Mouse (Mus musculus): Measurements from ENCODE around the gene Ncbp1. TPM values are rescaled to one million over a fixed set of nuclear protein-coding genes. Genes with fewer than 3 reads are reported as not detected.

Gene Ncbp1
- polyA plus RNA-seq (2015; fragmentation: Nextera tagmentation; extraction: Ambion mirVana), result 81.0 and 85.4 TPM in 2 replicates

GRCm38 (mm10) chr4:46138287-46139222, at the start of gene Ncbp1, which contains the start of gene Tstd2:
Gene Ncbp1, plus strand, starts transcription at chr4:46138613.
Gene Tstd2, minus strand, starts transcription at chr4:46138694.
- under 1% methylated on average over 89 of the region's 90 CpGs for WGBS

GRCm38 (mm10) chr4:46089524-46090125, 48.8 kb upstream of the Ncbp1 start:
- Histone ChIP-seq H3K9me3 (no peaks in the 10 kb centered on the region), H3K4me1 (0 out of 2 replicates have a peak, but pooled peaks cover 3% of the 10 kb centered on the region), H3K27ac (no peak overlapping the region), H3K4me2 (replicated peaks) (no peak overlapping the region), H3K27me3 (no peaks in the 10 kb centered on the region), H3K4me3 (no peak overlapping the region), H3K9ac (no peak overlapping the region), H3K36me3 (no peaks in the 10 kb centered on the region)
- no peak for ATAC-seq (ENCODE audit: low FRiP score, low read depth)
- 82% methylated on average over 14 of the region's 14 CpGs for WGBS

More at GRCm38 (mm10) chr4:46138287-46139222, at the start of gene Ncbp1, which contains the start of gene Tstd2:
- Histone ChIP-seq H3K27me3 (no peaks in the 10 kb centered on the region), H3K4me1 (peaks cover 28% of the 10 kb centered on the region), H3K36me3 (peaks cover 20% of the 10 kb centered on the region), H3K4me2 (replicated peaks) (peak within 1 kb of the TSS; percentile 89), H3K4me3 (peak within 1 kb of the TSS; percentile 96), H3K9me3 (no peaks in the 10 kb centered on the region), H3K9ac (peak within 1 kb of the TSS; percentile 95), H3K27ac (peak within 1 kb of the TSS; percentile 97)
- peak; percentile 92 for ATAC-seq (ENCODE audit: low FRiP score, low read depth)

- H3K9me3 ChIP-seq, result no peaks in the 10 kb centered on the region
- H3K4me2 ChIP-seq (replicated peaks), result no peak overlapping the region
- no peak overlapping the region for H3K27ac ChIP-seq
- 84% methylated on average over 5 of the region's 5 CpGs for WGBS
- H3K4me1 ChIP-seq, result 0 out of 2 replicates have a peak, but pooled peaks cover 3% of the 10 kb centered on the region
- no peak for ATAC-seq (ENCODE audit: low FRiP score, low read depth)
- H3K9ac ChIP-seq, result no peak overlapping the region
- no peak overlapping the region for H3K4me3 ChIP-seq
- no peaks in the 10 kb centered on the region for H3K36me3 ChIP-seq
- H3K27me3 ChIP-seq, result no peaks in the 10 kb centered on the region
These were observed 45.9 kb upstream of the Ncbp1 start for GRCm38 (mm10) chr4:46092429-46093076.

- Histone ChIP-seq H3K36me3 (no peaks in the 10 kb centered on the region), H3K9me3 (no peaks in the 10 kb centered on the region), H3K4me1 (0 out of 2 replicates have a peak, but pooled peaks cover 2% of the 10 kb centered on the region), H3K27me3 (no peaks in the 10 kb centered on the region), H3K4me3 (no peak overlapping the region), H3K27ac (no peak overlapping the region), H3K4me2 (replicated peaks) (no peak overlapping the region), H3K9ac (no peak overlapping the region)
- ATAC-seq (ENCODE audit: low FRiP score, low read depth), result no peak; the same call in 1 of the 2 replicates
- 55% methylated on average over 15 of the region's 15 CpGs for WGBS
These were observed 43.2 kb upstream of the Ncbp1 start for GRCm38 (mm10) chr4:46094916-46095825.

GRCm38 (mm10) chr4:46095826-46096159, 42.6 kb upstream of the Ncbp1 start:
- Histone ChIP-seq H3K4me1 (peaks cover 7% of the 10 kb centered on the region; the same call in 1 of the 2 replicates), H3K9me3 (no peaks in the 10 kb centered on the region), H3K4me3 (no peak overlapping the region), H3K36me3 (no peaks in the 10 kb centered on the region), H3K27me3 (no peaks in the 10 kb centered on the region), H3K9ac (no peak overlapping the region), H3K4me2 (replicated peaks) (no peak overlapping the region), H3K27ac (no peak overlapping the region)
- 87% methylated on average over 3 of the region's 3 CpGs for WGBS
- no peak for ATAC-seq (ENCODE audit: low FRiP score, low read depth)

GRCm38 (mm10) chr4:46096546-46096945, 41.9 kb upstream of the Ncbp1 start:
- H3K4me3 ChIP-seq, result no peak overlapping the region
- no peak overlapping the region for H3K4me2 ChIP-seq (replicated peaks)
- H3K27me3 ChIP-seq, result no peaks in the 10 kb centered on the region
- H3K4me1 ChIP-seq, result peaks cover 14% of the 10 kb centered on the region
- WGBS, result 86% methylated on average over 7 of the region's 7 CpGs
- H3K9ac ChIP-seq, result no peak overlapping the region
- no peaks in the 10 kb centered on the region for H3K9me3 ChIP-seq
- no peak for ATAC-seq (ENCODE audit: low FRiP score, low read depth)
- no peaks in the 10 kb centered on the region for H3K36me3 ChIP-seq
- no peak overlapping the region for H3K27ac ChIP-seq

- Histone ChIP-seq H3K27me3 (no peaks in the 10 kb centered on the region), H3K4me3 (no peak overlapping the region), H3K9ac (no peak overlapping the region), H3K27ac (no peak overlapping the region), H3K36me3 (no peaks in the 10 kb centered on the region), H3K4me2 (replicated peaks) (no peak overlapping the region), H3K9me3 (0 out of 2 replicates have a peak, but pooled peaks cover 4% of the 10 kb centered on the region), H3K4me1 (peaks cover 14% of the 10 kb centered on the region)
- 81% methylated on average over 2 of the region's 2 CpGs for WGBS
- no peak for ATAC-seq (ENCODE audit: low FRiP score, low read depth)
These were observed 40.8 kb upstream of the Ncbp1 start for GRCm38 (mm10) chr4:46097591-46097990.

- no peak overlapping the region for H3K9ac ChIP-seq
- H3K27me3 ChIP-seq, result no peaks in the 10 kb centered on the region
- H3K4me2 ChIP-seq (replicated peaks), result no peak overlapping the region
- H3K4me3 ChIP-seq, result no peak overlapping the region
- no peak for ATAC-seq (ENCODE audit: low FRiP score, low read depth)
- H3K36me3 ChIP-seq, result no peaks in the 10 kb centered on the region
- 77% methylated on average over 9 of the region's 9 CpGs for WGBS
- peaks cover 14% of the 10 kb centered on the region for H3K4me1 ChIP-seq
- H3K9me3 ChIP-seq, result 0 out of 2 replicates have a peak, but pooled peaks cover 4% of the 10 kb centered on the region
- no peak overlapping the region for H3K27ac ChIP-seq
These were observed 39.3 kb upstream of the Ncbp1 start for GRCm38 (mm10) chr4:46099132-46099531.

- H3K4me1 ChIP-seq, result peaks cover 14% of the 10 kb centered on the region
- WGBS, result 51% methylated on average over 7 of the region's 7 CpGs
These were observed 37.9 kb upstream of the Ncbp1 start for GRCm38 (mm10) chr4:46100539-46100938.

GRCm38 (mm10) chr4:46101211-46101711, 37.2 kb upstream of the Ncbp1 start:
- WGBS, result 12% methylated on average over 14 of the region's 14 CpGs
- H3K27ac ChIP-seq, result peak overlapping the region; percentile 52; the same call in 1 of the 2 replicates
- no peaks in the 10 kb centered on the region for H3K27me3 ChIP-seq
- H3K4me3 ChIP-seq, result no peak overlapping the region
- H3K4me1 ChIP-seq, result peaks cover 14% of the 10 kb centered on the region
- H3K4me2 ChIP-seq (replicated peaks), result 0 out of 2 replicates have a peak overlapping the region, but pooled peaks have one; percentile 7
- no peaks in the 10 kb centered on the region for H3K36me3 ChIP-seq
- no peak overlapping the region for H3K9ac ChIP-seq
- peak; percentile 84 for ATAC-seq (ENCODE audit: low FRiP score, low read depth)
- H3K9me3 ChIP-seq, result 0 out of 2 replicates have a peak, but pooled peaks cover 4% of the 10 kb centered on the region

More at GRCm38 (mm10) chr4:46100539-46100938, 37.9 kb upstream of the Ncbp1 start:
- Histone ChIP-seq H3K4me2 (replicated peaks) (0 out of 2 replicates have a peak overlapping the region, but pooled peaks have one; percentile 7), H3K27ac (peak overlapping the region; percentile 52; the same call in 1 of the 2 replicates), H3K27me3 (no peaks in the 10 kb centered on the region), H3K4me3 (no peak overlapping the region), H3K36me3 (no peaks in the 10 kb centered on the region), H3K9ac (no peak overlapping the region), H3K9me3 (0 out of 2 replicates have a peak, but pooled peaks cover 4% of the 10 kb centered on the region)
- ATAC-seq (ENCODE audit: low FRiP score, low read depth), result no peak
